Mouse (Mus musculus) cerebellum, adult (tissue): ENCODE measurements around the gene Tmem129.

Source experiments
- ATAC-seq: cut with Nextera tagmentation; 2 replicates; pipeline ENCODE4 v1.9.2; 2017; ENCODE audit warnings: mild to moderate bottlenecking, moderate library complexity, mixed read lengths; ENCODE audit not compliant: insufficient number of reproducible peaks, low FRiP score, low TSS enrichment

The Tmem129 gene

GRCm38 (mm10) chr5:33657787-33658663 lies at the start of gene Tmem129, which contains the start of gene Tacc3:
Gene Tmem129 (minus strand): TSS chr5:33658416.
Gene Tacc3 (plus strand): TSS chr5:33658128.
- ATAC-seq, result peak; percentile 93

GRCm38 (mm10) chr5:33707163-33707562 lies 48.9 kb upstream of the Tmem129 start:
- no peak for ATAC-seq

- no peak for ATAC-seq
Observed at GRCm38 (mm10) chr5:33706350-33706629, 48.1 kb upstream of the Tmem129 start.

- ATAC-seq, result no peak
Observed at GRCm38 (mm10) chr5:33705612-33706349, 47.6 kb upstream of the Tmem129 start.

GRCm38 (mm10) chr5:33704945-33705611 lies 46.9 kb upstream of the Tmem129 start:
- no peak for ATAC-seq

- ATAC-seq, result no peak
Observed at GRCm38 (mm10) chr5:33703999-33704398, 45.8 kb upstream of the Tmem129 start.

- no peak for ATAC-seq
Observed at GRCm38 (mm10) chr5:33701832-33702231, 43.6 kb upstream of the Tmem129 start.

- ATAC-seq, result no peak
Observed at GRCm38 (mm10) chr5:33700010-33700409, 41.8 kb upstream of the Tmem129 start.

- no peak for ATAC-seq
Observed at GRCm38 (mm10) chr5:33698669-33699068, 40.5 kb upstream of the Tmem129 start.

- ATAC-seq, result no peak
Observed at GRCm38 (mm10) chr5:33697947-33698512, 39.8 kb upstream of the Tmem129 start.

GRCm38 (mm10) chr5:33697534-33697933 lies 39.3 kb upstream of the Tmem129 start:
- no peak for ATAC-seq

- ATAC-seq, result no peak
Observed at GRCm38 (mm10) chr5:33696430-33696829, 38.2 kb upstream of the Tmem129 start.

- ATAC-seq, result no peak
Observed at GRCm38 (mm10) chr5:33695718-33696121, 37.5 kb upstream of the Tmem129 start.

GRCm38 (mm10) chr5:33694848-33695717 lies 36.9 kb upstream of the Tmem129 start:
- no peak for ATAC-seq

GRCm38 (mm10) chr5:33694461-33694847 lies 36.2 kb upstream of the Tmem129 start:
- ATAC-seq, result no peak

GRCm38 (mm10) chr5:33692393-33692792 lies 34.2 kb upstream of the Tmem129 start:
- ATAC-seq, result no peak

GRCm38 (mm10) chr5:33689852-33690645 lies 31.8 kb upstream of the Tmem129 start:
- no peak for ATAC-seq

GRCm38 (mm10) chr5:33689221-33689844 lies 31.1 kb upstream of the Tmem129 start:
- no peak for ATAC-seq
